Mouse (Mus musculus): ENCODE data around the gene Btbd17.

GRCm38 (mm10) chr11:114787611-114788010 is 8.1 kb downstream of the Btbd17 start:
- TF ChIP-seq USF1 (IDR thresholded peaks at IDR 0.05; ENCODE audit: low read depth) (no peak), E2F4 (IDR thresholded peaks at IDR 0.05; ENCODE audit: insufficient read depth) (no peak), POLR2A (IDR thresholded peaks at IDR 0.05; ENCODE audit: insufficient read length, low read depth) (no peak), POLR2AphosphoS2 (IDR thresholded peaks at IDR 0.05; ENCODE audit: insufficient read length, low read depth) (no peak), TCF12 (IDR thresholded peaks at IDR 0.05; ENCODE audit: insufficient read depth, poor library complexity, severe bottlenecking) (no peak), MAX (IDR thresholded peaks at IDR 0.05; ENCODE audit: low read depth) (no peak)
